Mouse (Mus musculus) ZHBTc4 (cell line): Measurements from ENCODE around the gene Samd11.

ENCODE experiments used
- DNase-seq: peaks from one replicate; pipeline ENCODE4 v3.0.0-alpha.2; 2011; ENCODE audit warnings: low read depth, low spot score

Gene Samd11

GRCm38 (mm10) chr4:156215649-156216048 lies 39.8 kb downstream of the Samd11 start, which contains the start of gene Perm1:
Gene Perm1 (plus strand): TSS chr4:156215868.
- no peak for DNase-seq

GRCm38 (mm10) chr4:156213134-156213533 lies 42.3 kb downstream of the Samd11 start:
- no peak for DNase-seq

GRCm38 (mm10) chr4:156209963-156210635 lies 45.4 kb downstream of the Samd11 start:
- no peak for DNase-seq

- DNase-seq = no peak
Measured at GRCm38 (mm10) chr4:156208872-156209271, 46.6 kb downstream of the Samd11 start.

GRCm38 (mm10) chr4:156203413-156204131 lies 51.9 kb downstream of the Samd11 start:
- peak; percentile 70 for DNase-seq

GRCm38 (mm10) chr4:156203001-156203412 lies 52.5 kb downstream of the Samd11 start, which contains the start of gene AW011738:
Gene AW011738 (plus strand): TSS chr4:156203304.
- DNase-seq = peak; percentile 79

- no peak for DNase-seq
Measured at GRCm38 (mm10) chr4:156202462-156202893, 53.0 kb downstream of the Samd11 start.

- no peak for DNase-seq
Measured at GRCm38 (mm10) chr4:156200623-156201475, 54.6 kb downstream of the Samd11 start, which contains the start of gene Isg15. Gene Isg15 (minus strand): TSS chr4:156200818.

GRCm38 (mm10) chr4:156197829-156198205 lies 57.6 kb downstream of the Samd11 start:
- peak; percentile 93 for DNase-seq

- DNase-seq = no peak
Measured at GRCm38 (mm10) chr4:156197131-156197828, 58.2 kb downstream of the Samd11 start, which contains the start of gene Agrn. Gene Agrn (minus strand): TSS chr4:156197488.
